Mouse (Mus musculus) liver, embryonic 13.5 days (tissue): ENCODE results near the gene Ppia. TPM values are rescaled to one million over a fixed set of nuclear protein-coding genes. Genes with fewer than 3 reads are reported as not detected.
"Not testable (repeated sequence)": the region's sequence is repeated elsewhere in the genome, so short reads cannot be mapped to it uniquely, and the experiment has no call there.

ENCODE experiments used
- ATAC-seq: fragments of 200-750 bp; cut with Nextera tagmentation; 2 replicates; pipeline ENCODE4 v1.8.0; 2017; ENCODE audit warnings: low read depth, mild to moderate bottlenecking, moderate number of reproducible peaks, moderate library complexity
- DNase-seq: peaks from one replicate; pipeline ENCODE4 v3.0.0; 2022
- H3K27ac ChIP-seq: fragments of 300-500 bp; sonication (generic); 2 replicates; pipeline ENCODE4 v1.5.1; 2015; ENCODE audit warnings: moderate library complexity, mild to moderate bottlenecking, inconsistent platforms
- H3K27me3 ChIP-seq: fragments of 300-500 bp; sonication (generic); 2 replicates; pipeline ENCODE4 v1.6.1; 2015; ENCODE audit warnings: mild to moderate bottlenecking, inconsistent platforms
- H3K36me3 ChIP-seq: fragments of 300-500 bp; sonication (generic); 2 replicates; pipeline ENCODE4 v1.6.1; 2015; ENCODE audit warnings: mild to moderate bottlenecking, inconsistent platforms
- H3K4me1 ChIP-seq: fragments of 300-500 bp; sonication (generic); replicated peaks from 2 replicates; pipeline ENCODE4 v1.6.1; 2015; ENCODE audit warnings: inconsistent platforms
- H3K4me2 ChIP-seq: fragments of 300-500 bp; sonication (generic); 2 replicates; pipeline ENCODE4 v1.6.1; 2015; ENCODE audit warnings: inconsistent platforms, mild to moderate bottlenecking, moderate library complexity
- H3K4me3 ChIP-seq: fragments of 300-500 bp; sonication (generic); replicated peaks from 2 replicates; pipeline ENCODE4 v1.5.1; 2015; ENCODE audit warnings: mild to moderate bottlenecking, inconsistent platforms
- H3K9ac ChIP-seq: fragments of 300-500 bp; sonication (generic); 2 replicates; pipeline ENCODE4 v1.6.1; 2015; ENCODE audit warnings: mild to moderate bottlenecking, inconsistent platforms
- H3K9me3 ChIP-seq: fragments of 300-500 bp; sonication (generic); replicated peaks from 2 replicates; pipeline ENCODE4 v1.6.1; 2016; ENCODE audit warnings: inconsistent platforms
- WGBS: fragments of 180-500 bp; shearing (Covaris S2); methylation state at CpG from one replicate; pipeline ENCODE4 v1.1.7; 2015; ENCODE audit not compliant: insufficient replicate concordance; 5-methylcytosine and 5-hydroxymethylcytosine counted together
- polyA plus RNA-seq: library from polyadenylated mRNA; unstranded; fragments of >200 nt; fragmentation: Nextera tagmentation; extraction: Ambion mirVana; gene quantifications from 2 replicates; pipeline ENCODE4 v1.2.1, GENCODE M21; 2015

Gene Ppia
- polyA plus RNA-seq, 1 experiment from 2014 or later: 3,630 TPM

DNA sequence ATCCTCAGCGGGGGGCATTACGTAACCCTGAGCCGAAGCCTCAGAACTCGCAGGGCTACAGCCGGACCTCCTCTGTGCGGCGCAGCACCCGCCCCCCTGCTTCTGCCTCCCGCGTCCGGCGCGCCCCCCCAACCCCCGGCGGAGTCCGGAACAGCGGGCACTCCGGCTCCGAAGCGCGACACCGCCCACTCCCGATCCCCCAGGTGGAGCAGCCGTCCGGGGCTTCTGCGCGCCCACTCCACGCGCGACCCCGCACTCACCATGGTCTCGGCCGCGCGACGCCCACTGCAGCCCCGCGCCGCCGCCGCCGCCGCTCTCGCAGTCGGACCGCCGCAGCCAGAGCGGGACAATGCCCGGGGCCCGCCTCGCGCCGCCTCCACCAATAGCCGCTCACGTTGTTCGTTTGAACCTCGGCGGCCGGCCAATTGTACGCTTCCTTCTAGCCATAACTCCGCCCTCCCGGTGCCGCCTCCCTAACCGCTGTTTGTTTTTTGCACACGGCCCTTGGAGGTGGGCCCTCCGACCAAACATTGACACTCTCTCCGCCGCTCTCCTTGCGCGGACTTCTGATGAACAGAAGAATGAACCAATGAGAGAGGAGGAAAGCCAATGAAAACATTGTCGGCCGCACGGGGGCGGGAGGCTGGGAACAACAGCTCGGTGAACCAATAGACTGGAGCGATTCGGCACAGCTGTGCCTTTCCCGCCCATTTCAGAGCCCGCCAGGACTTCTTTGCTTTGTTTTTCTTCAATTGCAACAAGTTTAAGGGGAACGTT, 29.0 kb downstream of the Ppia start, which contains the start of gene H2afv:
Gene H2afv (minus strand): TSS at position 367 of the 777 bp plus-strand sequence.
- peak; percentile 99 for DNase-seq
- H3K4me1 ChIP-seq: peaks cover 27% of the 10 kb centered on the region
- H3K4me2 ChIP-seq: peak within 1 kb of the TSS; percentile 78
- peak within 1 kb of the TSS; percentile 81 for H3K4me3 ChIP-seq
- no peaks in the 10 kb centered on the region for H3K9me3 ChIP-seq
- H3K36me3 ChIP-seq: peaks cover 17% of the 10 kb centered on the region
- WGBS: under 1% methylated on average over 78 of the region's 80 CpGs
- no peaks in the 10 kb centered on the region for H3K27me3 ChIP-seq
- peak within 1 kb of the TSS; percentile 93 for H3K27ac ChIP-seq
- H3K9ac ChIP-seq: peak within 1 kb of the TSS; percentile 91
- ATAC-seq: peak; percentile 96

DNA sequence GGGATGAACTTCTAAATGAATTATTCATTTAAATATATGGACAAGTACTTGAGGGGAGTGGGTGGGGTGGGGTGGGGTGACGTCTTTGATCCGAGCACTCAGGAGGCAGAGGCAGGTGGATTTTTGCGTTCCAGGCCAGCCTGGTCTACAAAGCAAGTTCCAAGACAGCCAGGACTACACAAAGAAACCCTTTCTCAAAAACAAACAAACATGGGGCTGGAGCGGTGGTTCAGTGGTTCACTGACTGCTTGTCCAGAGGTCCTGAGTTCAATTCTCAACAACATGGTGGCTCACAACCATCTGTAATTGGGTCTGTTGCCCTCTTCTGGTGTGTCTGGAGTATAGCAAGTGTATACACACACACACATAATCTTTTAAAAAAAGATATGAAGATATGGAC, 30.2 kb downstream of the Ppia start:
- WGBS: 64% methylated on average over 4 of the region's 4 CpGs
- peak overlapping the region; percentile 43; the same call in 1 of the 2 replicates for H3K4me3 ChIP-seq
- no peaks in the 10 kb centered on the region for H3K9me3 ChIP-seq
- peak overlapping the region; percentile 67 for H3K4me2 ChIP-seq
- H3K36me3 ChIP-seq: peaks cover 11% of the 10 kb centered on the region
- peak overlapping the region; percentile 83; the same call in 1 of the 2 replicates for H3K27ac ChIP-seq
- DNase-seq: no peak
- no peak for ATAC-seq
- H3K9ac ChIP-seq: peak overlapping the region; percentile 67; the same call in 1 of the 2 replicates
- no peaks in the 10 kb centered on the region for H3K27me3 ChIP-seq
- peaks cover 22% of the 10 kb centered on the region for H3K4me1 ChIP-seq

DNA sequence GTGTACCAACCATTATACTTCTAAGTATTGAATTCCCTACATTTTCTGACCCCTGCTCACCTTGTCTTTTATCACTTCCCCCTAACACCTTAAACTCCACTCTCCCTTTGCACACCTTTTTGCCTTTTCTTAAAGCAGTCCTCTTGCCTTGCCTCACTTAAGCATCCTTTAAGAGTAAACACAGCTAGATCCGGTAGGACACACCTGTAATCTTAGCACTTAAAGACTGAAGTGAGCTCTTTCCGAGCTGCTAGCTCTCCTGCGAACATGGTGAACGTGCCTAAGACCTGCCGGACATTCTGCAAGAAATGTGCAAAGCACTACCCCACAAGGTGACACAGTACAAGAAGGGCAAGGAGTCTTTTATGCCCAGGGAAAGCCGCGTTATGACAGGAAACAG, 30.7 kb downstream of the Ppia start:
- Histone ChIP-seq H3K4me1 (peaks cover 22% of the 10 kb centered on the region), H3K27me3 (no peaks in the 10 kb centered on the region), H3K4me2 (no peak overlapping the region), H3K27ac (no peak overlapping the region), H3K9me3 (no peaks in the 10 kb centered on the region), H3K36me3 (peaks cover 7% of the 10 kb centered on the region), H3K4me3 (no peak overlapping the region), H3K9ac (no peak overlapping the region)
- ATAC-seq: no peak
- 83% methylated on average over 7 of the region's 7 CpGs for WGBS
- no peak for DNase-seq

DNA sequence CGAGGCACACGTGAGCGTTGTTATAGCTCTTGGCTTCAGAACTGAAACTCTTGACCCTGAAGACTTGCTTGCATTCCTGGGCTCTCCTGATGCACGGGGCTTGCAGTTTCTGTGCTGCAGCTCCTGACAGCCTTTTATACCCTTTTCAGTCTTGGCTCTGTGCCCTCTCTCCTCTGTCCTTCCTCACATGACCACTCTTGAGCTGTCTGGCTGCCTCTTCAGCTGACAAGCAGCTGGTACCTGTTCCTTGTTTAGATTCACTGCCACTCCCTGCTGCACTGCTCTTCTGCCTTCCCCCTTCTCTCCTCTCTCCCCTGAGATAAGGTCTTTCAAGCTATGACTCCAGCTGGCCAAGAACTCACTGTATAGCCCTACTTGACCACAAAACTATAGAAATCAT, 32.2 kb downstream of the Ppia start:
- Histone ChIP-seq H3K36me3 (no peaks in the 10 kb centered on the region), H3K4me3 (no peak overlapping the region), H3K4me2 (no peak overlapping the region), H3K27me3 (no peaks in the 10 kb centered on the region), H3K9ac (no peak overlapping the region), H3K9me3 (no peaks in the 10 kb centered on the region), H3K27ac (no peak overlapping the region), H3K4me1 (peaks cover 17% of the 10 kb centered on the region)
- ATAC-seq (no peak), DNase-seq (no peak)
- WGBS: 78% methylated on average over 4 of the region's 4 CpGs

DNA sequence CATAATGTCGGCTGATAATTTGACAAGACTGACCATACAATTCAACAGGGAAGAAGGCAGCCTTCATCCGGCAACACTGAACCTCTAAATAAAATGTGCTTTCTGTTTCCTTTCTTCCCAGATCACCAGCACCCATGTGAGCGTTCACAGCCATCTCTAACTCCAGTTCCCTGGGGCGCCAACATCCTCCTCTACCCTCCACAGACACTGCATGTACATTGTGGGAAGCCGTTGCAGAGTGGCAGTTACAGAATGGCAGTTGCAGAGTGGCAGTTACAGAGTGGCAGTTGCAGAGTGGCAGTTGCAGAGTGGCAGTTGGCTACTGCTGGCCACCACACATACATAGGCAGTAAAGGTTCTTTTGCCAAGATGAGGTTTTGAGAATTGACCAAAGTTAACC, 32.9 kb downstream of the Ppia start:
- ATAC-seq, H3K27ac ChIP-seq, H3K27me3 ChIP-seq, H3K36me3 ChIP-seq, DNase-seq, H3K9me3 ChIP-seq, H3K4me2 ChIP-seq, H3K4me3 ChIP-seq, H3K9ac ChIP-seq: not testable (repeated sequence)
- peaks cover 11% of the 10 kb centered on the region for H3K4me1 ChIP-seq
- WGBS: 77% methylated on average over 5 of the region's 5 CpGs

DNA sequence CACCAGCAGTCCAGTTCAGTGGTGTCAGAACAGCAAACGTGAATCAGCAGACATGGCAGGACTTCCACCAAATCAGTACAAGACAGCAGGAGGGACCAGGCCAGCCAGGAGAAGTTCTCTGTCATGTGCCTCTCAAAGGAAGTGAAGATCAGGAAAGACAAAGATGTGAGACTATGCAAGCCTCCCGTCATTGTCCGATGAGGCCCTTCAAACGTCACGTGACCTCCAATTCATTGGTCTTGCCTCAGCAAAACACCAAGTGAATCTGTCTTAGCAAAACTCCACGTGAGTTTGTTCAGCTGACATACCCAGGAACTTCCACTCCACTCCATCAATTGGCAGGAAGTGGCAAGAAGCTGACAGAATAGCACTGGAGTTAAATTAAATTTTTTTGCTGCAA, 40.8 kb downstream of the Ppia start:
- DNase-seq: no peak
- no peak overlapping the region for H3K4me2 ChIP-seq
- H3K4me3 ChIP-seq: no peak overlapping the region
- WGBS: 49% methylated on average over 6 of the region's 6 CpGs
- no peak for ATAC-seq
- H3K27ac ChIP-seq: no peak overlapping the region
- no peaks in the 10 kb centered on the region for H3K36me3 ChIP-seq
- no peaks in the 10 kb centered on the region for H3K27me3 ChIP-seq
- H3K9me3 ChIP-seq: no peaks in the 10 kb centered on the region
- H3K9ac ChIP-seq: no peak overlapping the region
- no peaks in the 10 kb centered on the region for H3K4me1 ChIP-seq

DNA sequence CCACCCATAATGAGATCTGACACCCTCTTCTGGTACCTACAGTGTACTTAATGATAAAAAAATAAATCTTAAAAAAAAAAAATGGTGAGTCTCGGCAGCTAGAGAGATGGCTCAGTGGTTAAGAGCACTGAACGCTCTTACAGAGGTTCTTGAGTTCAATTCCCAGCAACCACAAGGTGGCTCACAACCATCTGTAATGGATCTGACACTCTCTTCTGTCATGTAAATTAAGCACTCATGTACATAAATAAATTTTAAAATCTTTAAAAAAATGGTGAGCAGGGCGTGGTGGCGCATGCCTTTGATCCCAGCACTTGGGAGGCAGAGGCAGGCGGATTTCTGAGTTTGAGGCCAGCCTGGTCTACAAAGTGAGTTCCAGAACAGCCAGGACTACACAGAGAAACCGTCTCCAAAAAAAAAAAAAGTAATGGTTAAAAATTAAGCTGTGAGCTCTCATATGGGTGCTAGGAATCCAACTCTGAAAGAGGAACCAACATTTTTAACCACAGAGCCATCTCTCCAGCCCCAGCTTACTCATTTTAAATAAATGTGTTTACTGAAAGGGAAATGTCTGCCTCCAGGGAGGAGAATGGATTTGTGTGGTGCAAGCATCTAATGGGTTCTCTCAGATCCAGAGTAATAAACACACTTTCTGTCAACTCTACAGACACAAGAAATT, 48.1 kb downstream of the Ppia start:
- peaks cover 25% of the 10 kb centered on the region for H3K36me3 ChIP-seq
- no peak overlapping the region for H3K27ac ChIP-seq
- 74% methylated on average over 6 of the region's 6 CpGs for WGBS
- no peaks in the 10 kb centered on the region for H3K27me3 ChIP-seq
- DNase-seq: no peak
- H3K9ac ChIP-seq: no peak overlapping the region
- no peak overlapping the region for H3K4me2 ChIP-seq
- ATAC-seq: no peak
- peaks cover 15% of the 10 kb centered on the region; the same call in 1 of the 2 replicates for H3K4me1 ChIP-seq
- no peaks in the 10 kb centered on the region for H3K9me3 ChIP-seq
- H3K4me3 ChIP-seq: no peak overlapping the region

DNA sequence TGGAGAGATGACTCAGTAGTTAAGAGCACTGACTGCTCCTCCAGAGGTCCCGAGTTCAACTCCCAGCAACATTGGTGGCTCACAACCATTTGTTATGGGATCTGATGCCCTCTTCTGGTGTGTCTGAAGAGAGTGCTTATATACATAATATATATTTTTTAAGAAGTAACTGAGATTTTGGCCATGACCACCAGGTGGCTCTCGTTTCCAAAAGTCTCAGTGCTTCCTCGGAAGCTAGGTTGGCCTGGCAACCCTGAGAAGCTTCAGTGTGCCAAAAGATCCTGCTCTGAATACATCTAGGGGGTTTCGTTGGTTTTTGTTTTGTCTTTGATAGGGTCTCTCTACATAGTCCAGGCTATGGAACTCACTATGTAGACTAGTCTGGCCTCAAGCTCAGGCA, 49.9 kb downstream of the Ppia start:
- Histone ChIP-seq H3K36me3 (peaks cover 27% of the 10 kb centered on the region), H3K4me3 (no peak overlapping the region), H3K27ac (no peak overlapping the region), H3K9ac (no peak overlapping the region), H3K4me2 (no peak overlapping the region), H3K4me1 (peaks cover 26% of the 10 kb centered on the region), H3K27me3 (no peaks in the 10 kb centered on the region), H3K9me3 (no peaks in the 10 kb centered on the region)
- 21% methylated on average over 4 of the region's 4 CpGs for WGBS
- ATAC-seq (no peak), DNase-seq (peak; percentile 39)

DNA sequence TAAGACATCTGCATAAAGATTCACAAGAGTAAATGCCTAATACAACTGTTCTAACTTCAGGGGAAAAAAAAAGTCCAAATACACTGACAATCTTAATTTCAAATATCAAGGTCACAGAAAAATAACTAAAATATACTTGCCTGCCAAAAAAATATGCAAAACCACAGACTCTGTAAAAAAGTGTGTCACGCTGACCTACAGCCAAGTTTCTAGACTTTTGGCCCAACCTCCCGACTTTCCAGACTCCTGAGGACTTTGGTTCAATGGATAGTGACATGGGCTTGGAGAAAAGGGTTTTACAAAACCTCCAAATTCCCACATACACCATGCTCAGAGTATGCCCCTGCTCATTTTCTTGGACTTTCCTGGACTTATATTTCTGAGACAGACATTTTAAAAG, 53.3 kb downstream of the Ppia start:
- no peak overlapping the region for H3K9ac ChIP-seq
- no peaks in the 10 kb centered on the region for H3K9me3 ChIP-seq
- ATAC-seq (no peak), DNase-seq (no peak)
- 82% methylated on average over 2 of the region's 2 CpGs for WGBS
- H3K27ac ChIP-seq: no peak overlapping the region
- peaks cover 35% of the 10 kb centered on the region for H3K36me3 ChIP-seq
- no peak overlapping the region for H3K4me3 ChIP-seq
- no peaks in the 10 kb centered on the region for H3K27me3 ChIP-seq
- H3K4me2 ChIP-seq: no peak overlapping the region
- H3K4me1 ChIP-seq: peaks cover 56% of the 10 kb centered on the region
